Mouse (Mus musculus): Measurements from ENCODE around the gene Mbl1. TPM values are rescaled to one million over a fixed set of nuclear protein-coding genes. Genes with fewer than 3 reads are reported as not detected.
A peak's percentile ranks its signal among the peaks of the same experiment; 100 is the strongest.

Gene Mbl1
- polyA plus RNA-seq, 1 experiment from 2014 or later: not detected

DNA sequence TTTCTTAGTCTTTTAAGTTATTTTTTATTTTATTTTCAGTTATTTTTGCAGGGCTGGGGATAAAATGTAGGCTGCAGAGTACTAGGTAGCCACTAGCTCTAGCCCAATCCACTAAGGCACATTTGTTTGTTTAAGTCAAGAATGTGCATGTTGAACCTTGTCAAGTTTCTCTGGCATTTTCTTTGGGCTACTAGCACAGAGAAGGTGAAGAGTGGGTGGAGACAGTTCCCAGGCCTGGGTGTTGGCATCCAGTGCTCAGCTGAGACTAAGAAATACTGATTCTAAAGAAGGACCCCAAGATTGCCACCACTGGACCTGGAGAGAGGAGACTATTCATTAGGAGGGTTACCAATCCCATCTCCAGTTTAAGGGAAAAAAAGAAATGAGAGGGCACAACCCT lies 14.3 kb upstream of the Mbl1 start:
- ATAC-seq (ENCODE audit: low FRiP score) (no peak), DNase-seq (ENCODE audit: low spot score) (no peak)
- no peak overlapping the region for H3K9ac ChIP-seq
- H3K9me3 ChIP-seq (ENCODE audit: control insufficient read depth, low read length): no peaks in the 10 kb centered on the region
- H3K36me3 ChIP-seq (replicated peaks; ENCODE audit: control insufficient read depth, insufficient read depth): no peaks in the 10 kb centered on the region
- H3K27ac ChIP-seq: no peak overlapping the region
- H3K4me1 ChIP-seq (replicated peaks; ENCODE audit: control insufficient read depth, insufficient read depth, low read length): no peaks in the 10 kb centered on the region
- no peak overlapping the region for H3K4me3 ChIP-seq (replicated peaks; ENCODE audit: low read length)
- no peaks in the 10 kb centered on the region for H3K27me3 ChIP-seq (ENCODE audit: control insufficient read depth, insufficient read depth, low read length)
- H3K4me2 ChIP-seq (replicated peaks): no peak overlapping the region

DNA sequence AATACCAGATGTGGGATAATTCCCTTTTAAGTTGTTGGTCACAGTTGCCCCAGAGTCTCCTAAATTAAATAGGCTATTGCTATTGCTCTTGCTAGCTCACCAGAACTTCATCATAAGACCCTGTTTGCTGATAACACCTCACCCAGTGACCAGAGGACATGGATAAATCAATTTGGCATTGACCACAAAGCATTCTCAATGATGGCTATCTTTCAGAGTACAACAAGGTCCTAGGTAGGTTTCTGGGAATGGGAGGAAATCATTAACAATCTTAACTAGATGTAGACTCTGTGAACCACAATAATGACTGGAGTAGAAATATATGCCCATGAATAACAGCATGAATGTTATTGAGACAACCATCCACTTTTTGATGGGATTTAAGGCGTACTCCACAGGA lies 10.6 kb upstream of the Mbl1 start:
- H3K9ac ChIP-seq: no peak overlapping the region
- H3K27ac ChIP-seq: no peak overlapping the region
- no peaks in the 10 kb centered on the region for H3K9me3 ChIP-seq (ENCODE audit: control insufficient read depth, low read length)
- no peaks in the 10 kb centered on the region for H3K27me3 ChIP-seq (ENCODE audit: control insufficient read depth, insufficient read depth, low read length)
- 85% methylated on average over 1 of the region's 1 CpGs for WGBS
- H3K4me1 ChIP-seq (replicated peaks; ENCODE audit: control insufficient read depth, insufficient read depth, low read length): no peaks in the 10 kb centered on the region
- DNase-seq (ENCODE audit: low spot score): no peak
- H3K36me3 ChIP-seq (replicated peaks; ENCODE audit: control insufficient read depth, insufficient read depth): no peaks in the 10 kb centered on the region
- H3K4me3 ChIP-seq (replicated peaks; ENCODE audit: low read length): no peak overlapping the region
- no peak overlapping the region for H3K4me2 ChIP-seq (replicated peaks)
- ATAC-seq (ENCODE audit: low FRiP score): no peak

GRCm38 (mm10) chr14:41146035-41146434 lies 5.2 kb upstream of the Mbl1 start:
- no peak for ATAC-seq (ENCODE audit: low FRiP score)
- DNase-seq (ENCODE audit: low spot score): no peak
- Histone ChIP-seq H3K27me3 (ENCODE audit: control insufficient read depth, insufficient read depth, low read length) (no peaks in the 10 kb centered on the region), H3K4me2 (replicated peaks) (no peak overlapping the region), H3K4me1 (replicated peaks; ENCODE audit: control insufficient read depth, insufficient read depth, low read length) (no peaks in the 10 kb centered on the region), H3K9ac (no peak overlapping the region), H3K36me3 (replicated peaks; ENCODE audit: control insufficient read depth, insufficient read depth) (no peaks in the 10 kb centered on the region), H3K27ac (no peak overlapping the region), H3K4me3 (replicated peaks; ENCODE audit: low read length) (no peak overlapping the region), H3K9me3 (ENCODE audit: control insufficient read depth, low read length) (no peaks in the 10 kb centered on the region)
- WGBS: 77% methylated on average over 6 of the region's 6 CpGs

- no peaks in the 10 kb centered on the region for H3K9me3 ChIP-seq (ENCODE audit: control insufficient read depth, low read length)
- no peaks in the 10 kb centered on the region for H3K36me3 ChIP-seq (replicated peaks; ENCODE audit: control insufficient read depth, insufficient read depth)
- H3K27me3 ChIP-seq (ENCODE audit: control insufficient read depth, insufficient read depth, low read length): no peaks in the 10 kb centered on the region
- ATAC-seq (ENCODE audit: low FRiP score) (no peak), DNase-seq (ENCODE audit: low spot score) (no peak)
- no peak overlapping the region for H3K4me3 ChIP-seq (replicated peaks; ENCODE audit: low read length)
- no peak overlapping the region for H3K4me2 ChIP-seq (replicated peaks)
- 92% methylated on average over 3 of the region's 3 CpGs for WGBS
- no peak overlapping the region for H3K27ac ChIP-seq
- no peak overlapping the region for H3K9ac ChIP-seq
- H3K4me1 ChIP-seq (replicated peaks; ENCODE audit: control insufficient read depth, insufficient read depth, low read length): no peaks in the 10 kb centered on the region
Observed at GRCm38 (mm10) chr14:41146922-41147321, 4.3 kb upstream of the Mbl1 start.

GRCm38 (mm10) chr14:41147356-41147755 lies 3.9 kb upstream of the Mbl1 start:
- H3K4me2 ChIP-seq (replicated peaks): no peak overlapping the region
- 90% methylated on average over 2 of the region's 2 CpGs for WGBS
- no peak overlapping the region for H3K4me3 ChIP-seq (replicated peaks; ENCODE audit: low read length)
- DNase-seq (ENCODE audit: low spot score) (no peak), ATAC-seq (ENCODE audit: low FRiP score) (no peak)
- H3K9me3 ChIP-seq (ENCODE audit: control insufficient read depth, low read length): no peaks in the 10 kb centered on the region
- no peaks in the 10 kb centered on the region for H3K27me3 ChIP-seq (ENCODE audit: control insufficient read depth, insufficient read depth, low read length)
- no peaks in the 10 kb centered on the region for H3K36me3 ChIP-seq (replicated peaks; ENCODE audit: control insufficient read depth, insufficient read depth)
- no peak overlapping the region for H3K27ac ChIP-seq
- no peaks in the 10 kb centered on the region for H3K4me1 ChIP-seq (replicated peaks; ENCODE audit: control insufficient read depth, insufficient read depth, low read length)
- H3K9ac ChIP-seq: no peak overlapping the region

DNA sequence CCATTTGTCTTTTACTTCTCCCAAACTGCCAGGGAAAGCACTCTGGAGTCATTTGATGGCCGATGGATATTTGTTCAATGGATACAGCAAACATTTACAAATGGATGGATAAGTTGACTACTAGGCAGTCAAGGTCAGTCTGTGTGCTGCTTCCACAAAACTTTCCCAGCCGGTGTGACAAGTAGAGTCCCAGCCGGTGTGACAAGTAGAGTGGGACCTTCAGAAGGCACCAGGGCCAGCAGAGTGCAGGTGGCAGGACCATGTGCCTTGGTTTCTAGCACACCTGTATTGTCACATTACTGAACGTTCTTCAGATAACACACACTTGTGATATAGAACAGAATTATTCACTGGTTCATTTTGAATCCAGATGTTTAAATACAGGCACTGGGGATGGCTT lies 8.8 kb downstream of the Mbl1 start:
- H3K36me3 ChIP-seq (replicated peaks; ENCODE audit: control insufficient read depth, insufficient read depth): no peaks in the 10 kb centered on the region
- H3K27me3 ChIP-seq (ENCODE audit: control insufficient read depth, insufficient read depth, low read length): no peaks in the 10 kb centered on the region
- no peak overlapping the region for H3K4me2 ChIP-seq (replicated peaks)
- no peak overlapping the region for H3K4me3 ChIP-seq (replicated peaks; ENCODE audit: low read length)
- 88% methylated on average over 4 of the region's 4 CpGs for WGBS
- no peak overlapping the region for H3K27ac ChIP-seq
- no peak overlapping the region for H3K9ac ChIP-seq
- H3K4me1 ChIP-seq (replicated peaks; ENCODE audit: control insufficient read depth, insufficient read depth, low read length): no peaks in the 10 kb centered on the region
- H3K9me3 ChIP-seq (ENCODE audit: control insufficient read depth, low read length): no peaks in the 10 kb centered on the region
- no peak for ATAC-seq (ENCODE audit: low FRiP score)
- no peak for DNase-seq (ENCODE audit: low spot score)

DNA sequence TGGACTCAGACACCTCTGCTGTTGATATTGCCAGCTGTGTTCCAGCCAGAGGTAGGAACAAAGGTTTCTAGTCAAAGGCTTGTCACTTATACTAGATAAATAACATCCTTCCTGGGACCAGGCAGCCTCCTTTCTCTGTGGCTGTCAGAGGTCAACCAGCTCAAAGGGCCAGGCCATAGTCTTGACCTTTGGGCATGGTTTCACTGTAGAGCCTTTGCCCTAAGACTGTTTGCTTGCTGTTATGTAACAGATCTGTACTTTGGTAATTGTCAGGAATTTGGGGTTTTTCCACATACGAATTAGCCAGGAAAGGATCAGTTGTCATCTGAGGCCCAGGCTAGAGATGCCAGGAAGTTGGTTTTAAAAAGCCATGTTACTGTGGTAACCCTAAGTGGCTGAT lies 9.5 kb downstream of the Mbl1 start:
- H3K4me2 ChIP-seq (replicated peaks): no peak overlapping the region
- H3K4me1 ChIP-seq (replicated peaks; ENCODE audit: control insufficient read depth, insufficient read depth, low read length): no peaks in the 10 kb centered on the region
- no peak overlapping the region for H3K9ac ChIP-seq
- WGBS: 55% methylated on average over 1 of the region's 1 CpGs
- no peak overlapping the region for H3K4me3 ChIP-seq (replicated peaks; ENCODE audit: low read length)
- H3K36me3 ChIP-seq (replicated peaks; ENCODE audit: control insufficient read depth, insufficient read depth): no peaks in the 10 kb centered on the region
- H3K9me3 ChIP-seq (ENCODE audit: control insufficient read depth, low read length): no peaks in the 10 kb centered on the region
- DNase-seq (ENCODE audit: low spot score): no peak
- no peaks in the 10 kb centered on the region for H3K27me3 ChIP-seq (ENCODE audit: control insufficient read depth, insufficient read depth, low read length)
- no peak overlapping the region for H3K27ac ChIP-seq
- no peak for ATAC-seq (ENCODE audit: low FRiP score)

DNA sequence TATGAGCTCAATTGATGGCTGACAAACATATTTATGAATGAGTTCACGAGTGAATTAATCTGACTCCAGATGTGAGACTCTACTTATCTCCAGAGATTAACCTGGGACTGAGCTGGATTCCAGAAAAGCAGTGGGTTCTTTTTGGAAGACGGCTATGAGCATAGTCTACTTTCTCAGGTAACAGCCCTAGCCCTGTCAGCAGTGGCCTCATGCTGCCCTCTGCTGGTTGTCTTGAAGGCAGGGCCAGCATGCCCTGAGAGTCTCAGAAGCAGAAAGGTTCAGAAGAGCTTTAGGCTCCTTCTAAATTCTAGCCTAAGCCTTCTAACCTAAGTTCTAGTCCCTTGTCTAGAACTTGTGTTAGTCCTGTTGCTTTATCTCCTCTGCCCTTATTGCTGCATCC lies 11.4 kb downstream of the Mbl1 start:
- Histone ChIP-seq H3K36me3 (replicated peaks; ENCODE audit: control insufficient read depth, insufficient read depth) (no peaks in the 10 kb centered on the region), H3K4me1 (replicated peaks; ENCODE audit: control insufficient read depth, insufficient read depth, low read length) (no peaks in the 10 kb centered on the region)

DNA sequence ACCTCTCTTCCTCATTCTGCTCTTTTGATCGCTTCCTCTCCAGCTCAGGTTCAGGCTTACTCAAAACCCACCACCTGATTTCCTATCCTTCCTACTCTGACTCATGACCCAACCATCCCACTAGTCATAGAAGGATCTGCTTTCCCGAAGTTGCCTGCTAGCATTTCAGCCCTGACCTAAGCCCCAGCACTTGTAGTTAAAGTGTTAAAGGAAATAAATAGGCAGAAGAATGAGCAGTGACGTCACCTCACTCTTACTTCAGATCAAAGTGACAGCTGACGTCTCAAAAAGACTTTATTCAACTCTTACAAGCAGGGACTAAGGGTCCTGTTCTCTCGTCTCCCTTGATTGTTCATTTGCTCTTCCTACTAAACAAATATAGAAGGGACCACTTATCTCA lies 16.0 kb downstream of the Mbl1 start:
- H3K27ac ChIP-seq: no peak overlapping the region
- H3K9ac ChIP-seq: no peak overlapping the region
- no peak overlapping the region for H3K4me2 ChIP-seq (replicated peaks)
- DNase-seq (ENCODE audit: low spot score) (no peak), ATAC-seq (ENCODE audit: low FRiP score) (no peak)
- H3K4me1 ChIP-seq (replicated peaks; ENCODE audit: control insufficient read depth, insufficient read depth, low read length): no peaks in the 10 kb centered on the region
- no peaks in the 10 kb centered on the region for H3K27me3 ChIP-seq (ENCODE audit: control insufficient read depth, insufficient read depth, low read length)
- no peaks in the 10 kb centered on the region for H3K9me3 ChIP-seq (ENCODE audit: control insufficient read depth, low read length)
- no peaks in the 10 kb centered on the region for H3K36me3 ChIP-seq (replicated peaks; ENCODE audit: control insufficient read depth, insufficient read depth)
- H3K4me3 ChIP-seq (replicated peaks; ENCODE audit: low read length): no peak overlapping the region
- 67% methylated on average over 5 of the region's 5 CpGs for WGBS

More for the DNA sequence above, 11.4 kb downstream of the Mbl1 start:
- Histone ChIP-seq H3K4me3 (replicated peaks; ENCODE audit: low read length) (no peak overlapping the region), H3K4me2 (replicated peaks) (no peak overlapping the region), H3K9ac (no peak overlapping the region), H3K27me3 (ENCODE audit: control insufficient read depth, insufficient read depth, low read length) (no peaks in the 10 kb centered on the region), H3K27ac (no peak overlapping the region), H3K9me3 (ENCODE audit: control insufficient read depth, low read length) (no peaks in the 10 kb centered on the region)
- DNase-seq (ENCODE audit: low spot score): peak; percentile 46
- WGBS: 25% methylated on average over 2 of the region's 2 CpGs
- ATAC-seq (ENCODE audit: low FRiP score): no peak

- Histone ChIP-seq H3K4me3 (replicated peaks; ENCODE audit: low read length) (no peak overlapping the region), H3K27me3 (ENCODE audit: control insufficient read depth, insufficient read depth, low read length) (no peaks in the 10 kb centered on the region), H3K9me3 (ENCODE audit: control insufficient read depth, low read length) (no peaks in the 10 kb centered on the region), H3K4me1 (replicated peaks; ENCODE audit: control insufficient read depth, insufficient read depth, low read length) (no peaks in the 10 kb centered on the region), H3K27ac (no peak overlapping the region), H3K4me2 (replicated peaks) (no peak overlapping the region), H3K9ac (no peak overlapping the region), H3K36me3 (replicated peaks; ENCODE audit: control insufficient read depth, insufficient read depth) (no peaks in the 10 kb centered on the region)
- 94% methylated on average over 1 of the region's 1 CpGs for WGBS
- DNase-seq (ENCODE audit: low spot score): no peak
- ATAC-seq (ENCODE audit: low FRiP score): no peak
Observed at GRCm38 (mm10) chr14:41168567-41168966, 17.3 kb downstream of the Mbl1 start.

Measured in hindbrain, embryonic 14.5 days (tissue).